In the genomic region with DNA sequence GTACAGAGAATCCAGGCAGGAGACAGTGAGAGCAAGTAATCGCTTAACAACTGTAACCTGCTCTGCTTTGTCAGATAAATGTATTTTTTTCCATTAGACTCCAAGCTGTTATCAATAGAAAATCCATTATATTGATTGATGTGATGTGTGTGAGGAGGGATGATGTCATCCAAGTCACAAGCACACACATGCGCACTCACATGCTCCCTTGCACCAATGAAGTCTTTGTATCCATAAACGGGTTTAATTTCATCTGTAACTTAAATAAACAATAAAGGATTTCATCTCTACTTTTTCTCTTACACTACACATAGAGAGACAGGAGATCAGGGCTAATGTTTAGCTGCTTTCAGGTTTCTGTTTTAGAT, we compare ENCODE assay signal across 25 mouse cellular contexts.
DNase-seq lines count a peak whose midpoint lies in the region; ATAC-seq and TF ChIP-seq lines count a peak whose summit lies in the region.
"Had no signal": no experiment of that assay in that cellular context is flagged by ENCODE, and none has a peak within 500 bp of the region (broad histone marks: within the 10 kb centered on the region; RNA-seq: fewer than 3 reads in every experiment).

No protein-coding gene starts in this region.

- DNase-seq in embryo, embryonic 10 days (ENCODE audit: low spot score), result peak; percentile 17
- DNase-seq in embryo, embryonic 9.5 days (ENCODE audit: extremely low spot score), result no peak
- DNase-seq in midbrain, embryonic 11.5 days (ENCODE audit: low spot score, missing footprints), result no peak
- DNase-seq in midbrain, postnatal 0 days (ENCODE audit: low spot score), result no peak
- no peak for DNase-seq in spleen, adult 12 weeks (ENCODE audit: low spot score)
- DNase-seq in gastrocnemius, postnatal 10 days, result no peak
- DNase-seq: adrenal gland, adult 8-10 months; B cell, adult 2 months; cerebellum, adult 11 months; cerebellum, adult 8-10 months; cerebellum, postnatal 14 days; gastrocnemius, adult 2 months; gastrocnemius, postnatal 36 days; heart, adult 18-20 months; heart, postnatal 14 days had no signal

- H3K9me3 ChIP-seq in midbrain, embryonic 11.5 days (ENCODE audit: control insufficient read depth, low read length), result no peaks in the 10 kb centered on the region
- no peaks in the 10 kb centered on the region for H3K9me3 ChIP-seq in midbrain, postnatal 0 days (ENCODE audit: low read length)
- no peaks in the 10 kb centered on the region for H3K9me3 ChIP-seq in hindbrain, embryonic 12.5 days (replicated peaks)
- no peaks in the 10 kb centered on the region for H3K9me3 ChIP-seq in neural tube, embryonic 13.5 days
- H3K9me3 ChIP-seq: embryonic facial prominence, embryonic 15.5 days; forebrain, embryonic 10.5 days; G1E; heart, embryonic 10.5 days; heart, embryonic 15.5 days had no signal

- no peaks in the 10 kb centered on the region for H3K4me1 ChIP-seq in midbrain, embryonic 11.5 days (ENCODE audit: control insufficient read depth, insufficient read depth, low read length)
- no peaks in the 10 kb centered on the region for H3K4me1 ChIP-seq in midbrain, postnatal 0 days (ENCODE audit: insufficient read depth, low read length)
- peaks cover 8% of the 10 kb centered on the region for H3K4me1 ChIP-seq in hindbrain, embryonic 12.5 days
- peaks cover 31% of the 10 kb centered on the region for H3K4me1 ChIP-seq in neural tube, embryonic 13.5 days (replicated peaks)
- H3K4me1 ChIP-seq: embryonic facial prominence, embryonic 15.5 days; heart, embryonic 10.5 days; heart, embryonic 15.5 days had no signal

- peak; percentile 42; the same call in 1 of the 2 replicates for ATAC-seq in midbrain, embryonic 11.5 days (ENCODE audit: low FRiP score)
- no peak for ATAC-seq in midbrain, postnatal 0 days (ENCODE audit: low FRiP score)
- ATAC-seq in hindbrain, embryonic 12.5 days (ENCODE audit: low FRiP score), result peak; percentile 40; the same call in 1 of the 2 replicates
- 0 out of 2 replicates have a peak, but pooled peaks have one; percentile 40 for ATAC-seq in neural tube, embryonic 13.5 days (ENCODE audit: low read depth)
- ATAC-seq: CD4-positive, CD25-positive, alpha-beta regulatory T cell, adult 4 months; forebrain, embryonic 14.5 days had no signal

- H3K36me3 ChIP-seq in midbrain, embryonic 11.5 days (ENCODE audit: control insufficient read depth, insufficient read depth, low read length), result no peaks in the 10 kb centered on the region
- H3K36me3 ChIP-seq in midbrain, postnatal 0 days (ENCODE audit: insufficient read depth, low read length), result no peaks in the 10 kb centered on the region
- no peaks in the 10 kb centered on the region for H3K36me3 ChIP-seq in hindbrain, embryonic 12.5 days
- H3K36me3 ChIP-seq in neural tube, embryonic 13.5 days, result no peaks in the 10 kb centered on the region
- H3K36me3 ChIP-seq: embryonic facial prominence, embryonic 15.5 days; forebrain, embryonic 10.5 days; G1E; heart, embryonic 10.5 days; heart, embryonic 15.5 days had no signal

- WGBS in midbrain, embryonic 11.5 days, result 88% methylated on average over 3 of the region's 3 CpGs
- 87% methylated on average over 3 of the region's 3 CpGs for WGBS in midbrain, postnatal 0 days
- WGBS in hindbrain, embryonic 12.5 days, result 65% methylated on average over 3 of the region's 3 CpGs
- WGBS in neural tube, embryonic 13.5 days, result 37% methylated on average over 3 of the region's 3 CpGs

- no peak for TF ChIP-seq CTCF in midbrain, postnatal 0 days (IDR thresholded peaks at IDR 0.05)

- H3K4me2 ChIP-seq in midbrain, embryonic 11.5 days, result no peak overlapping the region
- no peak overlapping the region for H3K4me2 ChIP-seq in midbrain, postnatal 0 days (ENCODE audit: low read depth, low read length, poor library complexity, severe bottlenecking)
- no peak overlapping the region for H3K4me2 ChIP-seq in hindbrain, embryonic 12.5 days (replicated peaks)
- H3K4me2 ChIP-seq in neural tube, embryonic 13.5 days, result no peak overlapping the region
- H3K4me2 ChIP-seq: embryonic facial prominence, embryonic 15.5 days; heart, embryonic 15.5 days had no signal

- no peak overlapping the region for H3K9ac ChIP-seq in midbrain, embryonic 11.5 days (ENCODE audit: low read length)
- no peak overlapping the region for H3K9ac ChIP-seq in midbrain, postnatal 0 days (replicated peaks; ENCODE audit: low read length, poor library complexity, severe bottlenecking)
- H3K9ac ChIP-seq in hindbrain, embryonic 12.5 days, result no peak overlapping the region
- H3K9ac ChIP-seq in neural tube, embryonic 13.5 days, result no peak overlapping the region
- H3K9ac ChIP-seq: embryonic facial prominence, embryonic 15.5 days; heart, embryonic 15.5 days had no signal

- no peak overlapping the region for H3K4me3 ChIP-seq in midbrain, embryonic 11.5 days (ENCODE audit: low read depth, low read length)
- H3K4me3 ChIP-seq in midbrain, postnatal 0 days (ENCODE audit: low read depth, low read length), result no peak overlapping the region
- H3K4me3 ChIP-seq in hindbrain, embryonic 12.5 days, result no peak overlapping the region
- no peak overlapping the region for H3K4me3 ChIP-seq in neural tube, embryonic 13.5 days
- H3K4me3 ChIP-seq: embryonic facial prominence, embryonic 15.5 days; erythroblast, embryonic 14.5 days; forebrain, embryonic 10.5 days; gastrocnemius, adult 2 months; heart, embryonic 10.5 days; heart, embryonic 15.5 days had no signal

- H3K27me3 ChIP-seq in midbrain, embryonic 11.5 days (ENCODE audit: control insufficient read depth, insufficient read depth, low read length), result no peaks in the 10 kb centered on the region
- H3K27me3 ChIP-seq in midbrain, postnatal 0 days (ENCODE audit: insufficient read depth, low read length), result no peaks in the 10 kb centered on the region
- H3K27me3 ChIP-seq in hindbrain, embryonic 12.5 days, result no peaks in the 10 kb centered on the region
- no peaks in the 10 kb centered on the region for H3K27me3 ChIP-seq in neural tube, embryonic 13.5 days
- H3K27me3 ChIP-seq: embryonic facial prominence, embryonic 15.5 days; heart, embryonic 15.5 days had no signal

- no peak overlapping the region for H3K27ac ChIP-seq in midbrain, embryonic 11.5 days (ENCODE audit: low read depth, low read length)
- no peak overlapping the region for H3K27ac ChIP-seq in midbrain, postnatal 0 days (ENCODE audit: low read depth, low read length)
- H3K27ac ChIP-seq in hindbrain, embryonic 12.5 days, result peak overlapping the region; percentile 58
- H3K27ac ChIP-seq in neural tube, embryonic 13.5 days (replicated peaks), result peak overlapping the region; percentile 80
- H3K27ac ChIP-seq: embryonic facial prominence, embryonic 15.5 days; forebrain, embryonic 10.5 days; gastrocnemius, adult 2 months; heart, embryonic 10.5 days; heart, embryonic 15.5 days had no signal

Comparison
In these comparisons a context has a peak if more than half of its experiments do, and no peak if none do; other contexts are left out.
1. H3K27ac ChIP-seq: peak in hindbrain, embryonic 12.5 days (single experiment) and neural tube, embryonic 13.5 days (single experiment); none in midbrain, embryonic 11.5 days (single experiment) and midbrain, postnatal 0 days (single experiment).